Mouse (Mus musculus): ENCODE measurements around the gene Skap2.
A peak's percentile ranks its signal among the peaks of the same experiment; 100 is the strongest.

Gene Skap2

GRCm38 (mm10) chr6:52012409-52013244 lies at the start of gene Skap2:
Gene Skap2, minus strand, starts transcription at chr6:52012549.
- peak; percentile 99 for DNase-seq (ENCODE audit: extremely low spot score, low read depth, low spot score)

DNA sequence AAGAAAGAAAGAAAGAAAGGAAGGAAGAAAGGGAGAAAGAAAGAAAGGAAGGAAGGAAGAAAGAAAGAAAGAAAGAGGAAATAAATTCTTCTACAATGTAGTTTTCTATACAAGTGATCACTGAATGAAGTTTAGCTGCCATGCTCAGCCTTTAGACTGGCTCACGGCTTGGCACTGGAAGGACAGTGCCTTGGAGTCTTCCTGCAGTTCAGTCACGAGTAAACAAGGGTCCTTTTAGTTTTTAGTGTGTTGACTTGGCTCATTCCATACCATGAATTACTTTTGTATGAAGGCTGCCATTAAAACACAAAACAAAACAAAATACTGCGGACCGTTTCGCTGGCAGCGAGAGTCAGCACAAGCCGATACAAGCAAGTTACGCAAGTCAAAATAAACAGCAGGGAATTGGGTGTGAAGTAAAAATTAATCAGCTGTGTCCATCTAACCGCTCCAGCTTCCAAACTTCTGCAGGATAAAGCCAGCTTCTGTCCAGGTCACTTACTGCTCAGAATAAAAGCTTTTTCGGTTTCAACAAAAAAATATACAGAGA lies 46.6 kb upstream of the Skap2 start:
- no peak for DNase-seq (ENCODE audit: extremely low spot score, low read depth, low spot score)

- no peak for DNase-seq (ENCODE audit: extremely low spot score, low read depth, low spot score)
These were observed 45.8 kb upstream of the Skap2 start for GRCm38 (mm10) chr6:52058120-52058519.

GRCm38 (mm10) chr6:52053567-52054561 lies 41.5 kb upstream of the Skap2 start:
- peak; percentile 68 for DNase-seq (ENCODE audit: extremely low spot score, low read depth, low spot score)

DNA sequence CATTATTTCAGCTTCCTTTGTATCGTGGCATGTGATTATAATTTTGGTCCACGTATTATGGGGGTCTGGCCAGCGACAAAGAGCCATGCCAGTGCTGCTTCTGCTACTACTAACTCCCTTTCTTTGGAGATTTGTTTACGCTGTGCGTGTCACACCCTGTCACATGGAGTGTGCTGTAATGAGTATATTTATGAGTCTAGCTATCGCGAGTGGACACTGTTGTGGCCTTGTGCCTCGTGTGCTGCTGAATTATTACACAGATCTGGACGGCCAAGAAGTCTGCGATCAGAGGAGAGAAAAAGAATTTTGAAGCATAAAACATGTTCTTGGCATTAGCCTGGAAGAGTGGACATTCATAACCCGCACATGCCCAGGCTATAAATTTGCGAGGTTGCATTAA lies 37.7 kb upstream of the Skap2 start:
- no peak for DNase-seq (ENCODE audit: extremely low spot score, low read depth, low spot score)

DNA sequence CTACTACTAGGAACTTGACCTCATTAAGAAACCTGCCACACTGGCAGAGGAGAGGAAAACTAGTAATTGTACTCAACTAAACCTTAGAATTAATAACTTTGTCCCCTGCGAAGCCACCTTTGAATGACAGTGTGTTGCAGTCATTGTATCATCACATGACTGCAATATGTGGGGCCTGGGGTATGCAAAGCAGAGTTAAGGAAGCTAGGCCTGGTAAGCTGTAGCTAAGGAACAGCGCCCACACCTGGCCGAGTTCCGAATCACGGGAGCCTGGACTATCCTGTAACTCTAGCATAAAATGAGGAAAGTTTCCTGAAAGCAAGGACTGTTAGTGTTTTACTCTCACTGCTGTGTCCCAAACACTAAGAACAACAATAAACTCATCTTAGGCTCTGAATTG lies 33.2 kb upstream of the Skap2 start:
- DNase-seq (ENCODE audit: extremely low spot score, low read depth, low spot score): no peak

DNA sequence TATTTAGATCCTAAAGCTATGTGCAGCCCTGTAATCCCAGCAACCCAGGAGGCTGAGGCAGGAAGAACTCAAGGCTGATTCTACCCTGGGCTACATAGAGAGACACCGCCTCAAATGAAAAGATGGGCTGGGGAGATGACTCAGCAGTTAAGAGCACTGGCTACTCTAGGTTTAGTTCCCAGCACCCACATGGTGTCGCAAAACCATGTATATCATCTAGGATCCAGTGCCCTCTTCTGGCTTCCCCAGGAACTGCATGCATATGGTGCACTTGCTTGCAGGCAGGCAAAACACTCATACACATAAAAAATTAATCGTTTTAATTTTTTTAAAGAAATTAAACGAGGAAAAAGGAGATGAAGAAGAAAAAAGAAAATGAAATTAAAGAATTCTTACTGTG lies 23.7 kb upstream of the Skap2 start:
- DNase-seq (ENCODE audit: extremely low spot score, low read depth, low spot score): no peak

DNA sequence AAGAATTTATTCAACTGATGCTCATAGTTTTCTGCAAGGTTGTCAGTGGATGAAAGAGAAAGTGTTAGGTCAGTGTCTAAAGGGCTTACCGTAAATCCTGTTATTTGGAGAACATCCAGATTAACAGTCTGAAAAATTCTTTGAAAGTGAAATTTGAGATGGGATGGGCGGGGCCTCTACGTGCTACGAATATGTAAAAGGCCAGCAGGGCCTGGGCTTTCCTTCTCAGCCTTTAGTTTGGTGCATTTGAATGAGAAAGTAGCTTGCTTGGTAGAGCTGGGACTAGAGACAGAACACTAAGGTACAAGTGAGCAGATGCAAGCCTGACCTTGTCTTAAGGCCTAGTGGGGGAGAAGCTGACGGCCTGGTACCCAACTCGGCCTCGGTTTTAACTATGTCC lies 18.8 kb upstream of the Skap2 start:
- DNase-seq (ENCODE audit: extremely low spot score, low read depth, low spot score): no peak

- DNase-seq (ENCODE audit: extremely low spot score, low read depth, low spot score): no peak
These were observed 15.8 kb upstream of the Skap2 start for GRCm38 (mm10) chr6:52028131-52028530.

DNA sequence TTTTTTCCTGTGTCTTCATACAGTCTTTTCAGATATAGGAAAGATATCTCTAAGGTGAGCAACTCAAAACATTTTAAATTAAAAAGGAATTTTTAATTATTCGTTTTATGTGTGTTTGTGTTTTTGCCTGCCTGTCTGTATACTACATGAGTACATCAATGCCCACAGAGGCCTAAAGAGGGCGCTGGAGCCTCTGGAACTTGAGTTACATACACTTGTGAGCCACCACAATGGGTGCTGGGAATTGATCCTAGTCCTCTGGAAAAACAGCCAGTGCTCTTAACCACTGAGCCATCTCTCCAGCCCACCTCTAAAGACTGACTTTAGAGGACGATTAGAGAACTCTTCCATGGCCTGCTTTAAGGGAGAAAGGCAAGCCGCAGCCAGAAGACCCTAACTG lies 14.8 kb upstream of the Skap2 start:
- no peak for DNase-seq (ENCODE audit: extremely low spot score, low read depth, low spot score)

GRCm38 (mm10) chr6:52026281-52026680 lies 13.9 kb upstream of the Skap2 start:
- DNase-seq (ENCODE audit: extremely low spot score, low read depth, low spot score): no peak

GRCm38 (mm10) chr6:52024730-52025129 lies 12.4 kb upstream of the Skap2 start:
- DNase-seq (ENCODE audit: extremely low spot score, low read depth, low spot score): no peak

DNA sequence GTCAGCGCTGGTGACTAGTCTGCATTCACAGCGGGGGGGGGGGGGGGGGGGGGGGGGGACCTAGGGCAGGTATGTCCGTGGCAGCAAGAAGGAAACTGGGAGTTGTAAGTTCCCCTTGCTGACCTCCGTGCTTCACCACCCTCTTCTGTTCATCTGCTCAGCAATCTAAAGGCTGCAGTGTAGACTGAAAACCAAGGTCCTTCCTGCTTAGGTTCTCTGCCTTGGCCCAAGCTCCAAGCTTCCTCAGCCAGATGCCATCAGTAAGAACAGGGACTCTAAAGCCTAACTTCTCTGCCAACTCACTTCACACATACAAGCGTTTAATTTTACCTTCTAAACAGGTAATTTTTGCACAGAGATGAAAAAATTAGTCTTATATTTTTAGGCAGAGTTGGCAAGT lies 10.0 kb upstream of the Skap2 start:
- no peak for DNase-seq (ENCODE audit: extremely low spot score, low read depth, low spot score)

DNA sequence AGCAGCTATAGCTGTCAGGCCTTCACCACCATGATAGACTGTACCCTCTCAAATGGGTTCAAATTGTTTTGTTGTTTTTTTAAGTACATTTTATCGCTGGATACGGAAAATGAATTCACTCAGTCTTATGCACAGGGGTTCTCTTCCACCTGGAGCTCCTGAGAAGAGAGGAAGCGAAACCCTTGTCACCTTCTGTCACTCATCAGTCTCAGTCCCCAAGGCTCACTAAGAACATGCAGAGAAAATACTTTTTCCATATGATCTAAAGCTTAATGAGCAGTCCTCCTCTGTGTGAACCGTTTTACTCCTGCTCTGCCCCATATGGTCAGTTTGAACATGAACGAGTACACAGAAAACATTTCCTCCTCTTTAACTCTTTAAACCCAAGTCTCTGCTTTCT lies 7.9 kb upstream of the Skap2 start:
- DNase-seq (ENCODE audit: extremely low spot score, low read depth, low spot score): no peak

DNA sequence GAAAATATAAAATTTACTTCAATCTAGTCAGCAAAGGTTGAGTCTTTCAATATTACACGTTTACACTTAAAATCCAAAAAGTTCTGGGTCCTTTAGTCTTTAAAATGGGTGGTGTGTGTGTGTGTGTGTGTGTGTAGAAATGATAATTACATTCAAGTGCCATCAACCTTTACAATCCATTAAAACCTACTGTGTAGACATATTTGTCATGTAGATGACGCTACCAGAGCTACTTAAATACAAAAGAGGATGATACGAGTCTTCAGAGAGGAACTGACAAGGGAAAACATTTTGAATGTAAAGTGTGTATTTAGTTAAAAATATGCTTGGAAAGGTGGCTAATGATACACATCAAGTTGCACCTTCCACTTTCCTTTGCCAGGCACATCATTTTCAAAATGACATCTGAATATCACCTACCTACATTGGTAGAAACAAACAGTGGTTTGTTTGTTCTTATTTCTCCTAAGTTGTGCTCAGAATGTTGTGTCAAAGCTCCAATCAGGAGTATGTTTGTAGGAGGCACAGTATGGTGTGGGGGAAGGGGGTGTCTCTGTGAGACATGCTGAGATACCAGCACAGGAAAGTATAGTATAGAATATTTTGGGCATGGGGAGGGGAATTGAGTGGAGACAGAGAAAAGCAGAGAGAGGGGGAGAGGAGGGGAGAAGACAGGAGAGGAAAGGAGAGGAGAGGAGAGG lies 1.0 kb upstream of the Skap2 start:
- no peak for DNase-seq (ENCODE audit: extremely low spot score, low read depth, low spot score)

DNA sequence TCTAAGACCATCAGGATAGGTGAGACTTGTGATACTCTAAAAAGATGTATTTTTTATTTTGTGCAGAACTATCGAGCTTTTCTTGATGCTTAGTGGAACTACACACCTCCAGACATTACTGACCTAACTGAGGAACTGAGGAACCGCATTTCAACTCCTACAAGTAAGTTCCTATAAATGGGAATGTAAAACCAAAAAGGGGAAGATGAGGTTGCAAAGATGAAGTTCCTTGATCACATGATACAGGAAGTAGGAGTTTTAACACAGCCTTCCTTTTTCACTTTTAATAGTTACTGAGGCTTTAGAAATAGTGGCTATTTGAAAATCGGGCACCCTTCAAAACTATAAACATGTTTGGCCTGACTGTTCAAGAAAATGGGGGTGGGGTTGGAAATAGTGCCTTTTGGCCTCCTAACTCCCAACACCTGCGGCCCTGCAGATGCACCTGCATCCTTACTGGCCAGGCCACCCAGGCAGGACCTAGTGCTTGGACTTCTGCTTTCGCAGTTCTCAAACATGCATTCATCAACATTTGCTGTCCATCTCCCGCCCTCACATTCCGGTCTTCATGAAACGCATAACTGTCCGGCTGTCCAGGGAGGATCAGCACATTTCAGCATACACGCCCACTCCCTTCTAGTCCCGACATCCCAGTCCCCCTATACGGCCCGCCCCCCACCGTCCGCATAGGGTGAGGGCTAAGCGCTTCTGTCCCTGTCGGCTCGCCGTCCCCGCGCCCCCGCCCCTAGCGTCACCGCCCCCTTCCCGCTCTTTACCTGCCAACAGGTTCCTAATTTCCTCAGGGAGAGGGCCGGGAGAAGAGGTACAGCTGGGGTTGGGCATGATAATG lies 565 bp downstream of the Skap2 start:
- DNase-seq (ENCODE audit: extremely low spot score, low read depth, low spot score): no peak

GRCm38 (mm10) chr6:52009385-52009784 lies 3.0 kb downstream of the Skap2 start:
- no peak for DNase-seq (ENCODE audit: extremely low spot score, low read depth, low spot score)

DNA sequence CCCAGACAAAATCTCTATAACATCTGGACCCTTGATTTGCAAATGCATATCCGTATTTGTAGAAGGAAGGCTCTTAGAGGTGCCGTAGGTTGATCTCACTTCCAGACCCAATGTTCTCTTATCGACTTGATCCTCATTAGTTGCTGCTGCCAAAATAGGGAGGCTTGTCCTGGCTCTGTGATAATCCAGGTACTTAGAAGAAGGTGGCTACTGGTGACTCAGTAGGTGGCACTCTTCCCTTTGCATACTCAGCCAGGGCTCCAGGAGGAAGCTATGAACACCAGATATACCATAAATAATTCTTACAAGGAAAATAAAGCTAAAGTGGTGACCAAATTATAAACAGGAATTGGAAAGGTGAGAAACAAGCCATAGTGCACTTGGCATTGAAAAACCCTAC lies 3.6 kb downstream of the Skap2 start:
- no peak for DNase-seq (ENCODE audit: extremely low spot score, low read depth, low spot score)

GRCm38 (mm10) chr6:52006649-52007218 lies 5.6 kb downstream of the Skap2 start:
- DNase-seq (ENCODE audit: extremely low spot score, low read depth, low spot score): no peak
